Mouse (Mus musculus): ENCODE measurements around the gene Tpst2. TPM values are rescaled to one million over a fixed set of nuclear protein-coding genes. Genes with fewer than 3 reads are reported as not detected.
A peak's percentile ranks its signal among the peaks of the same experiment; 100 is the strongest.
"Not testable (repeated sequence)": the region's sequence is repeated elsewhere in the genome, so short reads cannot be mapped to it uniquely, and the experiment has no call there.

Gene Tpst2
- total and polyA plus RNA-seq, 3 experiments, result 154 to 322 (median 270) TPM

DNA sequence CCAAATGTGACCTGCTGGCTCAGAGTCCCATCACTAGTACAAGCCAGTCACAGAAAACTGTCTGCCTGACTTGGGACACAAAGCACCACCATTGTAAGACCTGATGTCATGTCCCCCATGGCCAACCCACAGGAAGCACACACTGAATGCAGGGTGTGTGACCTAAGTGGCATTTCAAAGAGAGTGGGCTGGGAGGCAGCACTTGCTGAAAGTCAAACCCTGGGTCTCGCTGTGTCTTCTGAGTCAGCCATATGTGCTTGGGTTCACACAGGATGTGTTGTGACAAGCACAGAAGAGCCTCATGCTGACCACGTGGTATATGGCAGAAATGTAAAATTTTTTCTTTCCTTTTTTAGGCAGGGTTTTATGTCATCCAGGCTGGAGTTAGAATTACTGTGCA lies 20.8 kb downstream of the Tpst2 start:
- DNase-seq, result peak; percentile 41

DNA sequence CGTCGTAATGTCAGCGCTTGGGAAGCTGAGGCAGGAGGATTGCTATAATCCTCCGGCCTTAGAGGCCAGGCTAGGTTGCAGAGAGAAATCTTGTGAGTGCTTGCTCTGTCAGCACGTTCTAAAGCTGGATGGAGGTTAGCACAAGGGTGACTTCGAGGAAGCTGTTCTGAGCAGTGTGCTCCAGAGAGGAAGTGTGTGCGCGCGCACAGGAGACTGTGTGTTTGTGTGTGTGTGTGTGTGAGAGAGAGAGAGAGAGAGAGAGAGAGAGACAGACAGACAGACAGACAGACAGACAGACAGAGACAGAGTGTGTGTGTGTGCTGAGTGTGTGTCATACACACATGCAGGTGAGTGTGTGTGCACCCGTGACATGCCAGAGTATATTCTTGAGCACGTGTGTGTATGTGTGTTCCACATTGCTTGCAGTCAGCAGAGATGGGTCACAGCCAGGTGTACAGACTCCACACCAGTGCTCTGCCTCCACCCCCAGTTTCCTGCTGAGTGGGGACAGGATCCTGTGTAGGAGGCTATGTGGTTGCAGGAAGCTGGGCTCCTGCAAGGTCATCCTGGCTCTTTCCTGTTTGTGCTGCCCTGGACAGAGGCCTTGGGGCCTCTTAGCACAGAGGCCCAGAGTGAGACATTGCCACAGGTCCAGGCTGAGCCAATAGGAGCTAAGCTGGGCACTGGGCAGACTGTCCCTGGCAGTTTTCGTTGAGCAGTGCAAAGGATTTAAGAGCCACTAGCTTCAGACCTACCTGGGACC lies 21.9 kb downstream of the Tpst2 start:
- peak; percentile 90 for DNase-seq

DNA sequence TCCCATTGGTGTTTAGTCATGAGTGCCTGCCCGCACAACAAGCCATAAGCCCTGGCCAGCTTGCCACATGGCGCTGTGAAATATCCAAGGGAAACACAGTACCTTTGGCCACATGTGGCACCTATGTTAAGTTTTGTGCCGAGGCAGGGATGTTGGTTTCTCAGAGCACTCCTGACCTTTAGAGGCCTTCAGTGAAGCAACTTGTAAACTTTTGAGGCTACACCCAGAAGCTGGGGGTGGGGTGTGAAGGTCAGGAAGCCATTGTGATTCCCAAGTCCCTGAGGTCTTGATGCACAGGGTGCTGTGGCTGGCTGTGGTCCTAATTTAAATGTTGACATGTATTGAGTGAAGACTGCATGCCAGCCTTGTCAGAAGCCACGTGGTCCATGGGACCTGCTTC lies 22.9 kb downstream of the Tpst2 start:
- DNase-seq, result peak; percentile 51

- no peak for DNase-seq
Measured at GRCm38 (mm10) chr5:112300112-112300511, 23.6 kb downstream of the Tpst2 start.

DNA sequence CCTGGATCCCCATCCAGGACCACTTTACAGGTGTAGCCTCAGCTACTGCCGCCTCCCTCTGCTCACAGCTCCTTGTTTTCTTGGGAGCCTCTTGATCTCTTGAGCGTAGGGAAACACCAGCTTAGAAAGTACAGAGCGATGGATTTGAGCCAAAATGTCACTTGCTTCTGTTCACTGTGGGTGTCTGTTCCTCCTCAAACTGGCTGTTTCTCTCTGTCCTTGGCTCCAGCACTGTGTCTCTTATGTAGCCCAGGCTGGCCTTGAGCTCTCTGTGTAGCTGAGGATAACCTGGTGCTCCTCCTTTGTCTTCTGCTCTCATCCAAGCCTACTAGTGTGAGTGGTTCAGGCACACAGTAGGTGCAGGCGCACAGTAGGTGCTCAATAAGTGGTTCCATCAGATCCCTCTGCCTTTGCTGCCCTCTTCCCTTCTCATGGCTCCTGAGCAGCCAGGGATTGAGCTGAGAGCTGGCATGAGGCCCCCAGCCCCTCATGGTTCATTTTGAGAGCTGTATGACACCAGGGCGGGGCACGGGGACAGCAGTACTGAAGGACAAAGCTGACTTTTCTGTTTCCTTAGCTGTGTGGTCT lies 24.3 kb downstream of the Tpst2 start:
- DNase-seq, result peak; percentile 32

- DNase-seq, result peak; percentile 32
Measured at GRCm38 (mm10) chr5:112301694-112302093, 25.2 kb downstream of the Tpst2 start.

- DNase-seq, result peak; percentile 78
Measured at GRCm38 (mm10) chr5:112302310-112302709, 25.8 kb downstream of the Tpst2 start.

GRCm38 (mm10) chr5:112305842-112306241 lies 29.4 kb downstream of the Tpst2 start:
- no peak for DNase-seq

GRCm38 (mm10) chr5:112313222-112313885 lies 36.9 kb downstream of the Tpst2 start:
- no peak for DNase-seq

GRCm38 (mm10) chr5:112316468-112316867 lies 40.0 kb downstream of the Tpst2 start:
- DNase-seq, result no peak

DNA sequence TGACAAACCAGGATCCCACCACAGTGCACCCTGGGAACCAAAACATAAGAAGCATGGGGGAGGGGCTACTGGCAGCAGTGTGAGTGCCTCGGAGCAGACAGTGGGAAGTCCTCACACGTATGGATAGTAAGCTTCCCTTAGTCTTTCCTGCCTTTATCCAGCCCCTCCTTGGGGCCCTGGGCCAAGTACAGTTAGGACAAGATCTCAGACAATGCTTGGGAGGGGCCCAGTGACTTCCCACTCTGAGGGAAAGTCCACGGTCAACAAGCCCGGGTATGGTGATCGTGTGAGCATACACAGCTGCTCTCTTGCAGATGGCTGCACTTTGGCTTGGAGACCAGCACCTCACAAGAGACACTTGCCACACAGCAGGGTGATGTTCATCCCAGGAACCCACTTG lies 40.8 kb downstream of the Tpst2 start:
- no peak for DNase-seq

GRCm38 (mm10) chr5:112319343-112319742 lies 42.9 kb downstream of the Tpst2 start:
- DNase-seq, result not testable (repeated sequence)

DNA sequence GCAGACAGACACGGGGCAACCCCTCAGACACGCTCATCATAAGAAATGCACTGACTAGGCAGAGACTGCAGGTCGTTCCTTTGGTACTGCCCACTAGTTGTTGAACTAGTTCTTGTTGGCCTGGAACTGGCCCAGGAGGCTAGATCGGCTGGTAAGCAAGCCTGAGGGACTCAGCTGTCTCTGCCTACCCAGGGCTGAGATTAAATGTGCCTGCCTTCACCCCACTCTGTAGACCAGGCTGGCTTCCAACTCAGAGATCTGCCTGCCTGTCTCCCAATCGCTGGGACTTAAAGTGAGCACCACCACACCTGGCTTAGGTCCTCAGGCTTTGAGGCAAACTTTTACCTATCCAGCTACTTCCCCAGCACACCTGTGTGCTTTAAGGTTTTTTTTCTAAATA lies 43.9 kb downstream of the Tpst2 start:
- DNase-seq, result no peak

GRCm38 (mm10) chr5:112320936-112321335 lies 44.4 kb downstream of the Tpst2 start:
- DNase-seq, result no peak

GRCm38 (mm10) chr5:112321376-112321775 lies 44.9 kb downstream of the Tpst2 start:
- DNase-seq, result peak; percentile 44

DNA sequence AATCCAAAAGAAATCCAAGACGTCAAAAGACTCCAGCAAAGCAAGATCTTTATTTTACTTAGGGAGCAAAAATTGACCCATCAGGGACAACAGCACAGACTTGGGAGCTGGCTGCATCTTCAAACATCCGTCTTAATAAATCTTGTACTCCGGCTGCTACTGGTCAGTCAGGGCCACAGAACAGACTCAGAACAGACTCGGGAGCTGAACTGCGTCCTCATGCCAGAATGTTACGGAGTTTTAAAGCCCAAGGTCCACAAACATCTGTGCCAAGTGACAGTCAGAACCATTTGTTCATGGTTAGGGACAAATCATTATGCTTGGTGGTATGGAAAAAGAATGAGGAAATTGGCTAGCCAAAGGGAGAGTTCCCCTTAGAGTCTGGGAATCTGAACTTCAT lies 46.8 kb downstream of the Tpst2 start:
- DNase-seq, result peak; percentile 53

GRCm38 (mm10) chr5:112324637-112325545 lies 48.4 kb downstream of the Tpst2 start:
- DNase-seq, result peak; percentile 83

GRCm38 (mm10) chr5:112325546-112326445 lies 49.3 kb downstream of the Tpst2 start, which contains the start of gene Tfip11:
TSS of gene Tfip11 (plus strand) at chr5:112326358.
- peak; percentile 96 for DNase-seq

DNA sequence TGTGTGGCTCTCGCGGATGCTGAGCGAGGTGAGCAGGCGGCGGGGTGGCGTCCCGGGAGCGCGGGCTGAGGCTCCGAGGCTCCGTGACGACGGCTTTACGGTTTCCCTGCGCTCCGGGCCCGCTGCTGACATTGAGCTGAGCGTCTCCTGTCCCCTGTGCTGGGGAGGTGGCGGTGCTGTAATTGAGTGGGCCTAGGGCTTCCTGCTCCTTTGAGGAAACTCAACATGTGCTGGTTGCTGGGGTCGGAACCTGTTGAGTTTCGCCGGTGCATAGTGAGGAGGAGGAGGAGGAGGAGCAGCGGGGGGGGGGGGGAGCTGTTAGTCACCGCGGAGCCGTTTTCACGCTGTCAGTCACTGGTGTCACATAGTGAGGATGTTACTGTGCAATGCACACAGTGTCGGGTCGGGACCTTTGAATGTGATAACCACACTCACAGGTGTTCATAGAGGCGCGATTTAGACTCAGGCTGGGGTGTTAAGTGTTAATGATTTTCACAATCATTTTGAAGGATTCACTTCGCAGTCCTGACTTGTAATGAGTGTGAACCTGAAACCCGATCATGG lies 50.0 kb downstream of the Tpst2 start:
- no peak for DNase-seq

- DNase-seq, result no peak
Measured at GRCm38 (mm10) chr5:112327854-112328253, 51.4 kb downstream of the Tpst2 start.

Data from adrenal gland, adult 2 months (tissue).